Mouse (Mus musculus) CH12.LX (cell line): ENCODE data around the gene Psors1c2. TPM values are rescaled to one million over a fixed set of nuclear protein-coding genes. Genes with fewer than 3 reads are reported as not detected.

Source experiments
- DNase-seq: peaks from one replicate; pipeline ENCODE4 v3.0.0-alpha.2; 2013; ENCODE audit errors: extremely low read depth
- H3K27ac ChIP-seq: 2 replicates; pipeline ENCODE4 v1.5.1; 2012; ENCODE audit warnings: low read depth, mild to moderate bottlenecking, control low read depth, moderate library complexity; ENCODE audit not compliant: insufficient read depth
- H3K27me3 ChIP-seq: replicated peaks from 2 replicates; pipeline ENCODE3; 2012; ENCODE audit warnings: inconsistent platforms
- H3K36me3 ChIP-seq, 2 experiments: replicated peaks in 1 of 2; 2 replicates each; pipeline versions ENCODE3 to v1.6.1; 2012; ENCODE audit warnings: inconsistent platforms in 1 of 2, low read length in 1 of 2, mild to moderate bottlenecking in 1 of 2, mixed read lengths in 1 of 2, moderate library complexity in 1 of 2; ENCODE audit not compliant: control insufficient read depth in 1 of 2, insufficient read depth in 1 of 2
- H3K4me1 ChIP-seq, 2 experiments: 2 replicates each; pipeline ENCODE4 v1.6.1; 2012; ENCODE audit warnings: inconsistent platforms in 1 of 2, moderate library complexity in 1 of 2; ENCODE audit not compliant: insufficient read depth in 2 of 2, control insufficient read depth in 1 of 2
- H3K4me2 ChIP-seq: 2 replicates; pipeline ENCODE4 v1.6.1; 2012; ENCODE audit warnings: low read depth, mild to moderate bottlenecking, control low read depth; ENCODE audit not compliant: poor library complexity, insufficient read depth, severe bottlenecking
- H3K4me3 ChIP-seq, 3 experiments: fragments of 150-350 bp in 1 of 3; sonication (generic) in 1 of 3; replicated peaks in 1 of 3; 2 replicates each; pipeline versions ENCODE3 to v1.5.1; 2011 to 2012; ENCODE audit warnings: low read depth in 2 of 3, low read length in 2 of 3, mild to moderate bottlenecking in 2 of 3, moderate library complexity in 2 of 3, control low read depth in 1 of 3, improper control_type of control experiment in 1 of 3, inconsistent platforms in 1 of 3, mixed read lengths in 1 of 3; ENCODE audit not compliant: poor library complexity in 1 of 3
- H3K79me2 ChIP-seq: replicated peaks from 2 replicates; pipeline ENCODE4 v1.6.1; 2012; ENCODE audit warnings: mild to moderate bottlenecking, moderate library complexity; ENCODE audit not compliant: control insufficient read depth, poor library complexity, insufficient read depth, severe bottlenecking; ENCODE audit errors: extremely low read depth
- H3K9ac ChIP-seq: 2 replicates; pipeline ENCODE4 v1.6.1; 2012; ENCODE audit warnings: low read depth, mild to moderate bottlenecking, control low read depth, moderate library complexity; ENCODE audit not compliant: insufficient read depth
- H3K9me3 ChIP-seq: replicated peaks from 2 replicates; pipeline ENCODE3; 2012; ENCODE audit warnings: low read length, inconsistent platforms, mixed read lengths
- CHD1 ChIP-seq: IDR thresholded peaks from 2 replicates; pipeline ENCODE4 v1.6.1; 2012; ENCODE audit warnings: low read depth, low read length, improper control_type of control experiment, inconsistent platforms
- CTCF ChIP-seq, 2 experiments: IDR thresholded peaks in 1 of 2; conservative IDR thresholded peaks in 1 of 2; 2 replicates each; pipeline ENCODE4 v1.5.1; 2011 to 2012; ENCODE audit warnings: low read depth in 2 of 2, low read length in 2 of 2, improper control_type of control experiment in 1 of 2, inconsistent platforms in 1 of 2, mild to moderate bottlenecking in 1 of 2, moderate library complexity in 1 of 2
- E2F4 ChIP-seq: IDR thresholded peaks from 2 replicates; pipeline ENCODE4 v1.6.1; 2011; ENCODE audit warnings: low read depth, low read length, improper control_type of control experiment; ENCODE audit not compliant: insufficient replicate concordance
- ELF1 ChIP-seq: IDR thresholded peaks from 2 replicates; pipeline ENCODE4 v1.6.1; 2014; ENCODE audit warnings: low read depth, mild to moderate bottlenecking, inconsistent platforms, low read length, improper control_type of control experiment
- ETS1 ChIP-seq: conservative IDR thresholded peaks from 2 replicates; pipeline ENCODE4 v1.6.1; 2012; ENCODE audit warnings: low read depth, mild to moderate bottlenecking, inconsistent platforms, low read length, improper control_type of control experiment, moderate library complexity
- GABPA ChIP-seq: IDR thresholded peaks from 2 replicates; pipeline ENCODE4 v1.6.1; 2012; ENCODE audit warnings: low read depth, low read length, improper control_type of control experiment, inconsistent platforms; ENCODE audit not compliant: insufficient replicate concordance
- HCFC1 ChIP-seq: IDR thresholded peaks from 2 replicates; pipeline ENCODE4 v1.6.1; 2012; ENCODE audit warnings: low read depth, mild to moderate bottlenecking, inconsistent platforms, low read length, improper control_type of control experiment
- JUND ChIP-seq: conservative IDR thresholded peaks from 2 replicates; pipeline ENCODE4 v1.6.1; 2011; ENCODE audit warnings: low read depth, low read length, improper control_type of control experiment
- KAT2A ChIP-seq: IDR thresholded peaks from 2 replicates; pipeline ENCODE4 v1.6.1; 2012; ENCODE audit warnings: low read length, improper control_type of control experiment, inconsistent platforms; ENCODE audit not compliant: insufficient replicate concordance
- MAFK ChIP-seq: IDR thresholded peaks from 2 replicates; pipeline ENCODE4 v1.6.1; 2011; ENCODE audit warnings: low read length, improper control_type of control experiment; ENCODE audit not compliant: insufficient replicate concordance
- MAX ChIP-seq: IDR thresholded peaks from 2 replicates; pipeline ENCODE4 v1.6.1; 2011; ENCODE audit warnings: low read length, improper control_type of control experiment
- MEF2A ChIP-seq: IDR thresholded peaks from 2 replicates; pipeline ENCODE4 v1.6.1; 2014; ENCODE audit warnings: low read depth, mild to moderate bottlenecking, inconsistent platforms, low read length, improper control_type of control experiment, borderline replicate concordance
- MYC ChIP-seq: IDR thresholded peaks from 2 replicates; pipeline ENCODE4 v1.6.1; 2011; ENCODE audit warnings: low read depth, mild to moderate bottlenecking, improper control_type of control experiment, low read length
- NELFE ChIP-seq: IDR thresholded peaks from 2 replicates; pipeline ENCODE4 v1.6.1; 2011; ENCODE audit warnings: low read depth, low read length, improper control_type of control experiment
- PAX5 ChIP-seq: IDR thresholded peaks from 2 replicates; pipeline ENCODE4 v1.6.1; 2012; ENCODE audit warnings: low read length, inconsistent platforms, mixed read lengths
- RAD21 ChIP-seq: IDR thresholded peaks from 2 replicates; pipeline ENCODE4 v1.6.1; 2011; ENCODE audit warnings: low read depth, mild to moderate bottlenecking, low read length, improper control_type of control experiment, moderate library complexity
- SMC3 ChIP-seq: IDR thresholded peaks from 2 replicates; pipeline ENCODE4 v1.6.1; 2011; ENCODE audit warnings: low read depth, low read length, improper control_type of control experiment
- TBP ChIP-seq: conservative IDR thresholded peaks from 2 replicates; pipeline ENCODE4 v1.6.1; 2011; ENCODE audit warnings: low read depth, low read length, improper control_type of control experiment
- TCF12 ChIP-seq: IDR thresholded peaks from 2 replicates; pipeline ENCODE4 v1.6.1; 2014; ENCODE audit warnings: low read depth, mild to moderate bottlenecking, inconsistent platforms, low read length, improper control_type of control experiment
- ZC3H11A ChIP-seq: IDR thresholded peaks from 2 replicates; pipeline ENCODE4 v1.6.1; 2012; ENCODE audit warnings: low read depth, mild to moderate bottlenecking, inconsistent platforms, low read length, improper control_type of control experiment
- ZKSCAN1 ChIP-seq: IDR thresholded peaks from 2 replicates; pipeline ENCODE4 v1.6.1; 2012; ENCODE audit warnings: low read depth, inconsistent platforms, low read length, improper control_type of control experiment, borderline replicate concordance
- ZMIZ1 ChIP-seq: IDR thresholded peaks from 2 replicates; pipeline ENCODE4 v1.6.1; 2012; ENCODE audit warnings: low read depth, mild to moderate bottlenecking, inconsistent platforms, low read length, improper control_type of control experiment
- dilution Hi-C: fragments of 300-500 bp; cut with MboI; formaldehyde crosslinking; loops from 2 replicates; pipeline ENCODE4 v1.14.3; 2020; ENCODE audit warnings: low sequenced_read_pairs; ENCODE audit not compliant: extremely low pct_unique_long_range_greater_than_20kb, extremely low pct_ligation_motif_present
- in situ Hi-C: fragments of 300-500 bp; cut with MboI; formaldehyde crosslinking; loops from 3 replicates; pipeline ENCODE4 v1.14.3; 2019; ENCODE audit warnings: low sequenced_read_pairs, low pct_ligation_motif_present, low pct_unique_long_range_greater_than_20kb, mixed read lengths
- polyA plus RNA-seq: library from polyadenylated mRNA; unstranded; fragments of >175 nt; gene quantifications from 2 replicates; pipeline ENCODE4 v1.2.1, GENCODE M21; 2012; ENCODE audit warnings: low read depth; ENCODE audit not compliant: insufficient read length
- total RNA-seq, 2 experiments: library from RNA; depleted of rRNA; stranded (reverse); fragments of 300-350 nt in 1 of 2; fragments of >200 nt in 1 of 2; gene quantifications; 2 replicates each; pipeline ENCODE4 v1.2.3; 2012 to 2014

Gene Psors1c2
- total and polyA plus RNA-seq, 3 experiments: 0.27 TPM; not detected in 2

- no peak overlapping the region for H3K9ac ChIP-seq
- DNase-seq: no peak
- H3K27ac ChIP-seq: no peak overlapping the region
- TF ChIP-seq PAX5 (no peak), GABPA (no peak), MAFK (no peak), ZC3H11A (no peak), TBP (no peak), NELFE (no peak), TCF12 (no peak), MYC (no peak), MEF2A (no peak), CTCF (conservative IDR thresholded peaks at IDR 0.05 in 1 of 2, IDR thresholded peaks at IDR 0.05 in 1 of 2; ENCODE audit: low read depth in 2 of 2, low read length in 2 of 2) (no peak), KAT2A (no peak), SMC3 (no peak), MAX (no peak), ELF1 (no peak), RAD21 (no peak), ZKSCAN1 (no peak)
- H3K9me3 ChIP-seq: no peaks in the 10 kb centered on the region
- H3K36me3 ChIP-seq: no peaks in the 10 kb centered on the region
- no peaks in the 10 kb centered on the region for H3K79me2 ChIP-seq
- in situ Hi-C loops: no loop called here
- H3K4me2 ChIP-seq: no peak overlapping the region
- H3K27me3 ChIP-seq: peaks cover 9% of the 10 kb centered on the region
- no peak overlapping the region for H3K4me3 ChIP-seq
- peaks cover 0 to 6% of the 10 kb centered on the region in 2 experiments; a peak in 1 of 4 replicates for H3K4me1 ChIP-seq
- dilution Hi-C loops: no loop called here
These were observed 30.2 kb upstream of the Psors1c2 start for GRCm38 (mm10) chr17:35502762-35503161.

DNA sequence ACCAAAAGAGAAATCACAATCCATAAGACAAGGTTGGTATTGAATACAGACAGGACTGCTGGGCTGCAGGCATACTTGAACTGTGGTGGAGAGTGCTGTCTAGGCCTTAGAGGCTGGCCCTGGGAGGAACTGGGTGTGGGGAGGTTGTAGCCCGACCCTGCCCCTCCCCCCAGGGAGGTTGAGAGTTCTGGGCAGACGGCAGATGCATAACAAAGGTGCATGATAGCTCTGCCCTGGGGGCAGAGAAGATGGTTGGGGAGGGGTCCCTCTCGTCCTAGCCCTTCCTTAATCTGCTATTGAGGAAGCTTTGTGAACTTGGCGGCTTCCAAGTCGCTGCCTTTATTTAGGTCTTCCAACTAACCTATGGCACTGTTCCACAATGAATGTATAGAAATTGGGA, 29.2 kb upstream of the Psors1c2 start:
- Histone ChIP-seq H3K9ac (no peak overlapping the region), H3K4me3 (no peak overlapping the region), H3K4me2 (no peak overlapping the region), H3K4me1 (peaks cover 0 to 7% of the 10 kb centered on the region in 2 experiments; a peak in 2 of 4 replicates), H3K79me2 (no peaks in the 10 kb centered on the region), H3K36me3 (no peaks in the 10 kb centered on the region), H3K27ac (no peak overlapping the region), H3K9me3 (no peaks in the 10 kb centered on the region), H3K27me3 (peaks cover 9% of the 10 kb centered on the region)
- dilution Hi-C loops (no loop called here), in situ Hi-C loops (no loop called here)
- no peak for TF ChIP-seq ZC3H11A
- no peak for TF ChIP-seq ZMIZ1
- no peak for TF ChIP-seq ETS1
- TF ChIP-seq E2F4: no peak
- TF ChIP-seq JUND: no peak
- no peak for TF ChIP-seq MEF2A
- no peak for TF ChIP-seq PAX5
- no peak for TF ChIP-seq HCFC1
- TF ChIP-seq CHD1: no peak
- TF ChIP-seq CTCF (conservative IDR thresholded peaks at IDR 0.05 in 1 of 2, IDR thresholded peaks at IDR 0.05 in 1 of 2; ENCODE audit: low read depth in 2 of 2, low read length in 2 of 2): no peak
- TF ChIP-seq TBP: no peak
- DNase-seq: no peak
